Mouse (Mus musculus): ENCODE measurements around the gene Cebpa.

Cebpa gene

DNA sequence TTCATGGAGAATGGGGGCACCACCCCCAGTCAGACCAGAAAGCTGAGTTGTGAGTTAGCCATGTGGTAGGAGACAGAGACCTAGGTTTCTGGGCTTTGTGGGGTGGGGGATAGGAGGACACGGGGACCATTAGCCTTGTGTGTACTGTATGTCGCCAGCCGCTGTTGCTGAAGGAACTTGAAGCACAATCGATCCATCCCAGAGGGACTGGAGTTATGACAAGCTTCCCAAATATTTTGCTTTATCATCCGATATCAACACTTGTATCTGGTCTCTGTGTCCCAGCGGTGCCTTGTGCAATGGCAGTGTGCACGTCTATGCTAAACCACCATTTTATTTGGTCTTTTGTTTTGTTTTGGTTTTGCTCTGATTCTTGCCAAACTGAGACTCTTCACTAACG lies 2.1 kb downstream of the Cebpa start:
- no peak for DNase-seq

DNA sequence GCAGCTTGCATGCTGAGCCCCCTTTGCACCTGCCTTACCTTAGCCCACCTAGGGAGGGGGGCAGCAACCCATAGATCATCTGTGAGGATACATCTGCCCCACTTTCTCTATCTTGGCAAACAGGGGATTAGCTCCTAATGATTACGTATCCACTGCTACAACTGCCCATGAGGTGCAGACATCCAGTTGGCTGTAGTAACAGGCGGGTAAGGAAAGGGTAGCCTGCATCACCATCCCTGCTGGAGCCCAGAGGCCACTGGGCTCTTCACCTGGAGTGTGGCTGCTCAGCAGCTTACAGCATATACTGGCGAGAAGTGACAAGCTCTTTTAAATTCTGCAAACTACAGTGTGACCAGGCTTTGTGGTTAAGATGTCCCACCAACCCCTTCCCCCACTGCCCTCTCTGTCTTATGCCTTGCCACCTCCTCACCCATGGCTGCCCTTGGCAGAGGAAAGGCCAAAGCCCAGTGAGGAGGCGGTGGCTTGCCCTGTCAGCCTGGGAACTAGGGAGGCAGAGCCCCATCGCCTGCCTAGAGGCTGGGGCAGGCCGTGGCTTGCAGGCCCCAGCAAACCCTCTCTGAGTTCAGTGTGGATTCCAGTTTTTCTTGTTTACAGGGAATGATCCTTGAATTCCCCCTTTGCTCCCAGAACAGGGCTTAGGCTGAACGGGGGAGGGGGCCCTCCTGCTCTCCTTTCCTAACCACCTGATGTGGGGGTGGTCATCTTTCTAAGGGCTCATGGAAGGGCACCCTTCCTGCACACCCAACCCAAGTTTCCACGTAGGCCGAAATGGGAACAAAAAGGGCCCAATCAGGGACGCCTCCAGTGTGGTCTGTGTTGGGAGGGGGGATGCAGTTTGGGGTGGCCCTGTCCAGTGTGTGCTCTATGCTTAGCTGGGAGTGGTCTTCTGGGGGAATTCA lies 3.6 kb downstream of the Cebpa start:
- no peak for DNase-seq

DNA sequence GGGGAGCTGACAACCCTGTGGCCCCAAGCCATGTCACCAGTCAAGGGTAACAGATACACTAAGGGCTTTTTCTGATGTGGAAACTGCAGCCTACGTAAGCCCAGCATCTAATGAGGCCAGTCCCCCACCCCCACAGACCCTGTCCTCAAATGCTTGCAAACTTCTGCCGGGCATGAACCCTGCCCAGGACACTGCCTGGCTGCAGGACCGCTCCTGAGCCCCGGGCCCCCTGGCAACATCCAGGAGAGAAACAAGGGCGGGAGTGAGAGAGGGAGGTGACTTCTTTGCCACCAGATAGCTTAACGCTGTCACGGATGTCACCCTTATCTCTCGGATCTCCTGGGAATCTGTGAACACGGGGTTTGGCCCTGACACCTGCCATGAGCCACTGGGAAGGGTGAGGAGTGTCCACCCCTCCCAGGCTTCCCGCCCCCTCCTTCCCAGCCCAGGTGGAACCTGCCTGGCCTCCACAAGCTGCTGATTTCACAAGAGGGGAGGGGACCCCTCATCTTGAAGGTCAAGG lies 4.4 kb downstream of the Cebpa start:
- DNase-seq, result no peak

DNA sequence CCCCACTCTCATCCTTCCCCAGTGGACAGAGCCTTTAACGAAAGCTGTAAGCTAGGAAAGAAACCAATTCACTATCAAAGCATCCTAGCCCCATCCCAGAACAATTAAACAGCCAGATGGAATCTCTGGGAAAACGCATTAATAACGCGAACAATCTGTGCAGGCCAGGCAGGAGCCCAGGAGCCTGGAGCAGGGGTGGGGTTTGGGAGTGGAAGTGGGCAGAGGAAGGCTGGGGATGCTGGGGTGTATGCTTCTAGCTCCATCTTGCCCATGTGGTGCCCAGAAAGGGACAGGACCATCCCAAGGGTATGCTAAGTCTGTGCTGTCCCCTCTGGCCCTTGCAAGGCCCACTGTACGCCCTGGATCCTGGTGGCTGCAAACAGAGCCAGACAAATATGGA lies 5.1 kb downstream of the Cebpa start:
- DNase-seq, result no peak

DNA sequence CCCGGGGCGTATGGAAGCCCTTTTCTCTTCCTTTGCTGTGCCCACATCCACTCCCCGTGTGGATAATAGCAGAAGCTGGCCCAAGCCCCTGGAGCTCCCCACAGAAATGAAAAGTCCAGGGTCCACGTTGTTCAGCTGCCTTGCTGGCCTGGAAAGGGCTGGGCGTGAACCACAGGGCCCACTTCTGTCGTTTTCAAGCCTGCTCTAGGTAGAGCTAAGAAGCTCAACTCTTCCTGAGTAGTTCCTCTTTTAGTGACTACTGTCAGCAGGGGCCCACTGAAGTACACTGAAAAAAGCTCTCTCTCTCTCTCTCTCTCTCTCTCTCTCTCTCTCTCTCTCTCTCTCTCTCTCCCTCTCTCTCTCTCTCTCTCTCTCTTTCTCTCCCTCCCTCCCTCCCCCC lies 5.7 kb downstream of the Cebpa start:
- no peak for DNase-seq

DNA sequence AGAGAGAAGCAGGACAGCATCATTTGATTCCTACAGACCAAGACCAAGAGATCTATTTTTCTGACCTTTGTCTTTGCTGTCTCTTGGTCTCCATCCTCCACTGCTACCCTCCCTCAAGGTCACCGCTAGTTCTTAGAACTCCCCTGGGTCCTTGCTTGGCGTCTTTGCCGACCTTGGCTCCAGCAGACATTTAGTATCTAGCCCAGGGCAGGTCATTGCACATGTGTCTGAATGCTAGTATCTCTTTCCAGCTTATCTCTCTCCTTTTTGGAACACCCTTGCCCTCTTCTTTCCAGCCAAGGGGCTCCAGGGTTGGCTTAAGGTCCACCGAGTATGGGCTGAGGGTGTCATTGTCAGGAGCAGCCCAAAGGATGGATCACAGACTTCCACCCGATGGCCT lies 6.9 kb downstream of the Cebpa start:
- DNase-seq, result no peak

DNA sequence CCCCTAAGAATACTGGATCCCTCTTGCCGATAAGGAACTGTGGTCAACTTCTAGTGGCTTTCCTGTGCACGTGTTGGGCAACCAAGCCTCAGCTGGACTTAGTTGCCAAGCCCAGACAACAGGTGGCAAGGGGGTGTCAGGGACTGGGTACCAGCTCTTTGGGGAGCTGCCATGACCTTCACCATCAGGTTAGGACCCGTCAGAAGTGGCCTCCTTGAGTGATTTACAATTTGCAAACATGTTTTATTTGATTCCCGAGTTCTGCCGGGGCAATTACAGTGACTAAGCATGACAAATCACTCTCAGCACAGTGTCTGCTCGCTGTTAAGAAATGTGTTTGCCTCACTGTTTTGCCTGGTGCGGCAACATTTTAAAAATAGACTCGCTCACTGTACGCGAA lies 7.9 kb downstream of the Cebpa start:
- no peak for DNase-seq

DNA sequence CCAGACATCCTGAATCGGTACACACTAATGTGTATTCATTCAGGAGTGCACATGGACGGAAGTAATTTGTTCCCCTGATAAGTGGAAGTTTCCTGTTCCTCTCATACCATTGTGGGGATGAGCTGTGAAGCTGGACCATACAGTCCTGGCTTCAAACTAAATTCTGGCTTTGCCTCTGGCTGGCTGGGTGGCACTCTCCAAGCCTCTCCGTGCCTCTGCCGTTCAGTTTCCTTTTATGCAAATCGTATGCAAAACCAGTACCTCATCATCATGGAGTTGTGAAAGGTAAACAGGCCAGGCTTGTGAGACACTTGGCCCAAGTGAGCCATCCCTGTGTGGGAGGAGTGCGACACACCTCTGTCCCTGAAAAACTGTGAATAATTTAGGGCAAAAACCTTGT lies 8.6 kb downstream of the Cebpa start:
- no peak for DNase-seq

DNA sequence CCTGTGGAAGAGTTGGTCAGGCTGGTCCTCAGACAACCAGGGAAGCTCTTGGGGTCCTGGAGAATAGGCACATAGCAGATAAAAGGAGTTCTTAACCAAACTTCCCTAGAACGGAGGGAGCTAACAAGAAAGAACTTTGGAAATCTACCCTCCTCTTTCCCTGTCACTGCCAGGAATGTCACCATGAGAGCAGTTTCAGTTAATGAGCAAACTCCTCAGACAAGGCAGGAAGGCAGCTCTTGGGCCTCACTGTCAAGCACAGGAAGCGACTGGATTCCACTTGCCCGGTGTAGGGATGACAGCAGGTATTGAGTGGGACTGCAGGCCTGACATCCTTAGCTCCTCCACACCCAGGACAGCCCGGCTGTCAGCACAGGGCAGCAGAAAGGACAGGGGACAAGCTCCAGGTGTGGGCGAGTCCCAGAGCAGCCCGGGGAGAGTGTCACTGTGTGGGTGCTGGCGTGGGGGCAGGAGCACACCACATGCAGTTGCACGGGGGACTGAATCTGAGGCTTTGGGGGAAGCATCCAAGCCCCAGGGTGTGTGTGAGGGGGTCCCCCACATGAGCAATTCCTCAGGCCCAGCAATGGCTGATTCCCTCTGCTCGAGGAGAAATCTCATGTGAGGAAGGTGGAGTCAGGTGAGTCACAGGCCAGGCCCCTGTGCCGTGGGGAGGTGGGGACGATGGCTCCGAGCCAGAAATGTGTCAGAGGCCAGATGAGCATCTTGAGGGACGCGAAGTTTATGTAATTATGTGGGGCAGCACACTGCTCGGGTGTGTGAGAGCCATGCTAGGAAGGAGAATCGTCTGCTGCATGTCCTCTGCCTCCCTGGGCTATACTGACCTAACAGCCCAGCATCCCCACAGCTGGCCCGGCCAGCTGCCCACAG lies 9.8 kb downstream of the Cebpa start:
- no peak for DNase-seq

DNA sequence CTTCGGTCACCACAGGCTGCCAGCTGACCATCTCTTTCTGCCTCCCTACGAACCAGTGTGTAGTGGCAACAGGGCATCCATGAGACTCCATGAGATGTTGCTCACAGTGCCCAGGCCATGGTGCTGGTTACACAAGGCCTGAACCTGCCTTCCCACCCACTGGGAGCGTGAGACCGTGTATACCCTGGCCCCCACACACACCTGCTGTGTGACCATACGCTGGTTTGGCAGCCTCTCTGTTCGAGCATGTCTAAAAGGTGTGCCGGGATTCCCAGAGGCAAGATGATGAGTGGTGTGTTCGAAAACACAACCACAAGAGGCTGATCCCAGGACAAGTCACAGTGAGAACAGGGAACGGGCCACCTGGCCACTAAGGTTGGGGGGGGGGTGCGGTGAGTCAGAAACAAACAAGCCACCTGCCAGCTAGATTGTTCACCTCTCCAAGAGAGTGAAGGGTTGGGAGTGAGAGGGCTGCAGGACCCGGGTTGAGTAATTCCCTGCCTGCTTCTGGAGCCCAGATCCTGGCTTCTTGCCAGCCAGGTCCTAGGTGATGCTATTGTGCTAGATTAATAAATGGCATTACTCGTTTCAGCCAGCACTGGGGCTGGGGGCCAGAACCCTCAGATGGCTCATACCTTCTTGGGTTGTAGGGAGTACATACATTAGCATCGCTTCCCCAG lies 11.1 kb downstream of the Cebpa start:
- no peak for DNase-seq

DNA sequence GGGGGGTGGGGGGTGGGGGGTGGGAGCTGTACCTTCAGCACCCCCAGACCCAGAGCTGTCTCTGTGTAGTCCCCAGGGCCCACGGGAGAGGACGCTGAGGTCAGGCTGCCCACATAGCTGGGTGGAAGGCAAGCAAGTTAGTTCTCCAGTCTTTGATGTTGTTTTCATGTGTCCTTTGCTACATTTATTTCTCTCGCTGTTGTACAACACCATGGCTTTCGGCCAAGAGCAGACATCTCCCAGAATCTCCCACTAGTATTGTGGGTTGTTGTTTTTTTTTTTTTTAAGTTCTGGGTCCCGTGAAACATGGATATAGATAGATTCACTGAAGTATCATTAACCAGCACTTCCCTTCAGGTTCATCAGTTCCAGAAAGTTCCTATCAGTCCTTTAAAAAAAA lies 11.8 kb downstream of the Cebpa start:
- DNase-seq, result no peak

DNA sequence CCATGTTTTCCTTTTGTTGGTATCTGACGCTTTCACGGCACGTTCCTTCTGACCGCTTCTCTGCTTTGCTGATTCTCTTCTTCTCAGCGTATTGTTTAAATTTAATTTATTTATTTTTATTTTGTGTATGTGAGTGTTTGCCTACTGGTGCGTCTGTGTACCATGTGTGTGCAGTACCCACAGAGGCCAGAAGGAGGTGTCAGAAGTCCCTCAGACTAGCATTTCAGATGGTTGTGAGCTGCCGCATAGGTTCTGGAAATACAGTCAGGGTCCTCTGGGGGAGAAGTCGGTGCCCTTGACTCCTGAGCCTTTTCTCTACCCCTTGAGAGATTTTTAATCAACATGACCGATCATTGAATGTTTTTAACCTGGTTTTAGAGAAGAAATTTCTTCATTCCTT lies 12.5 kb downstream of the Cebpa start:
- no peak for DNase-seq

DNA sequence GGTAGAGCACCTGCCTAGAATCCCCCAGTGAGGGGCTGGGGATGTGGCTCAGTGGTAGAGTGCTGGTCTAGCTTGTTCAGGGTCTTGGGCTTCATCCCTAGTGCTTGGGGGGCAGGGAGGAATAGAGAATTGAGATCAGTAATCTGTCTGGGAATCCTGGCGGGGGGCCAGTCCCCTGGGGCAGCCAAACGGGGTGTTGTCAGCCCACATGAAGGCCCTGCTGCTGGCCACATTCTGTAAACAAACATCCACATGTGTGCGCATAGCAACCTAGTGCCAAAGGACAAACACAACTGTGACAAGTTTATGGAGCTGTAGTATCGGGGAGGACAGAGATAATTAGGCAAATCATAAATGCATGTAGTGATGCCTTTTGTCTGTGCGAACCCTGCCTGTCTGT lies 15.5 kb downstream of the Cebpa start:
- DNase-seq, result no peak

DNA sequence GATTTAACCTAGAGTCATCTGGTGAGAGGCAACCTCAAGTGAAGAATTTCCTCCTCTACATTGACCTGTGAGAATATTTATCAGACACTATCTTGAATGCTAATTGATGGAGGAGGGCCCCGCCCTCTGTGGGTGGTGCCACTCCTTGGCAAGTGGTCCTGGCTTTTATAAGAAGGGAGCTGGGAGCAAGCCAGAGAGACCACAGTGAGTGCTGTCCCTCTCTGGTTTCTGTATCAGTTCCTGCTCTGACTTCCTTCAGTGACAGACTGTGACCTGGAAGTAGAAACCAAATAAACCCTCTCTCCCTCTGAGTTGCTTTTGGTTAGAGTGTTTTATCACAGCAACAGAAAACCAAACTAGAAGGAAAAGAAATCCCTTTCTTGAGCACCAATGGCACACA lies 18.4 kb downstream of the Cebpa start:
- DNase-seq, result no peak

DNA sequence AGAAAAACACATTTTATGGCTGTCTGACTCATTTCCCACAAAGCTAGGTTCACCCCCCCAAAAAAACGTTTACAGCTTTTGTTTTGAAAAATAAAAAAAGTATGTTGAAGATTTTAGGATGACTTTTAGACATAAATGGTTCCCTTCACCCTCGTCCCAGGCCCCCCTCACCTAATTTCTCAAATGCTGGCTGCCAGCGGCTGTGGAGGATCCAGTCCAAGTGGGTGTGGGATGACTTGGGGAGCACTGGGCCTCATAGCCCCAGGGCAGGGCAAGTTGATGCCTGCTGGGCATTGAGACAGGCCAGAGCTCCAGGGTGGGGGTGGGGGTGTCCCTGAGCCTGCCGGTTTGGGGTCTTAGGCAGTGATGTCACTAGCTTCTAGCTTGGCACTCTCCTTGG lies 19.4 kb downstream of the Cebpa start:
- DNase-seq, result no peak

DNA sequence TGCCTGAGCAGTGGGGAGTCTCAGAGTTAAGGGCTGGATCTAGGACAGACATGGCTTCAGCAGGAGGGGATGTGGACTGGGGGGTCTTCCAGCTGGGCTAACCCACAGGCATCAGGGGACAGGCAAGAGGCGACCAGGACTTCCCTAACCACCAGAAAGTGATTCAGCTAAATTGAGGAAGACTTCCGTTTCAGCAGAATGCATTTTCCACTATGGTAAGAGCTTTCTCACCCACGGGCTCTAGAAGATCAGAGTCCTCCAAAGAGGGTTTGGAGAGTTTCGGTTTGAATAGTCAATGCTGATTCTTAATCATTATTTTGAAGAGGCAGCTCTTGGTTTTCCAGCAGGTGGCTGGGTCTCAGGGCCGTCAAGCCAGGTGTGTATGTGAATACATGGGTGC lies 20.8 kb downstream of the Cebpa start:
- DNase-seq, result no peak

DNA sequence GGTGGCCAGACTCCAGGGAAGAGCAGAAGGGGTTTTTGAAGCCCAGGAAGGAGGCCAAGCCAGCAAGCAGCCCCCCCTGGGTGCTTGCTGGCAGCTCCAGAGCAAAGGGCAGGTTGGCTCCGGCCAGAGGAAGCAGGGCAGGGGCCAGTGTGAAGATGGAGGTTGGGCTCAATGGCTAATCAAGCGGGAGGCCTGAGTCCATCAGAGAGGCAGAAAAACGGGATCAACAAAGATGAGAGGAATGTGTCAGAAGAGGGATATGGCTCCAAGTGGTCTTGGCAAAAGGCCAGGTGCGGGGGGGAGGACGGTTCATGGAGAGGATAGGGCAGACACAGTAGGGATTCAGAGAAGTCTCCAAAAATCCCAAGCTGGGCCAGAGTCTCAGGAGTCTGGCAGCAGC lies 22.4 kb downstream of the Cebpa start:
- DNase-seq, result no peak

DNA sequence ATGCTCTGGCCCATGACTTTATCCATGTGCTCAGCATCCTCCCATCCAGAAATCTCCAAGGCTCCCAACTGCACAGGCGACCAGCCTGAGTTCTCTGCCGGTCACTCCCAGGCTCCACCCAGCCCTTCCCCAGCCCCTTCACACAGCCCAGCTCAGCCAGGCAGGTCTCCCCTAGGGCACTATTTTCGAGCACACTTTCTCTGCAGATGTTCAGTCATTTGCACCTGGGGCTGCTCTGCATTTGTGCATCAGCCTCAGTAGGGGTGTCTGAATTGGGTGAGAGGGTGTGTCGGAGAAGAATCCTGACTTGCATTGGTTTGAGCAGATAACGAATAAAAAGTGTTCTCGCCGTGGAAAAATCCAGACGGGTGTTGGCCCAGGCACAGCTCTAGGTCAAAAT lies 23.4 kb downstream of the Cebpa start:
- no peak for DNase-seq

DNA sequence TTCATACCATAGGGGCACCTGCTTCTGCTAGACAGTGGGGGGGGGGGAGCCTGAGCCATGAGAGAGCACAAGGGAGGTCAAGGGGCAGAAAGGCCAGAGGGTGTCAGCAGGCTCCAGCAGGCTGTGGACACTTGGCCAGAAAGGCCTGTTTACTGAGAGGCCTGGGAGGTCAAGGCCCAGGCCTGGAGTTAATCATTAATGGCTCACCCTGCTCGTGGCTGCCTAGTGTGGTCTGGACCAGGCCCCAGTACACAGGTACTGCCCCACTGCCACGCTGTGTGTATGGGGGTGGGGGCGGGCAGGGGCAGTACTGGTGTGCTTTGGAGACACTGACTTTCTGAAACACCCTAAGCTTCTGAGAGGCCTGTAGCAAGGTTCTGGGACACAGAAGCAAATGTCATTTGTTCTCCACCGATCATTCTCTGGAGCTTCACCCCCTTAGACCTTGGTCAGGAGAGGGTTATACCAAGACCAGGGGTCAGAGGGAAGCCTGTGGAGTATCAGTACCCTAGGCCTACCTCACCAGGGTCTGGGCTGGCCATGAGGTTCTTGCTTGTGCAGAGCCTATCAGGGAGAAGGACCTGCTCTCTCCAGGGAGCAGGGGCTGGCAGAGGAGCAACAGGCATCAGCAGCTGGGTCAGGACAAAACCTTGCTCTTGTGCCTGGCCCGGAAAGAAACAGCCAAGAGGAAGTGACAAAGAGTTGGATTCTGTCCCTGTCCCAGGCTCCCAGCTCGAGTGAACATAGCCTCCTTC lies 24.9 kb downstream of the Cebpa start:
- no peak for DNase-seq

DNA sequence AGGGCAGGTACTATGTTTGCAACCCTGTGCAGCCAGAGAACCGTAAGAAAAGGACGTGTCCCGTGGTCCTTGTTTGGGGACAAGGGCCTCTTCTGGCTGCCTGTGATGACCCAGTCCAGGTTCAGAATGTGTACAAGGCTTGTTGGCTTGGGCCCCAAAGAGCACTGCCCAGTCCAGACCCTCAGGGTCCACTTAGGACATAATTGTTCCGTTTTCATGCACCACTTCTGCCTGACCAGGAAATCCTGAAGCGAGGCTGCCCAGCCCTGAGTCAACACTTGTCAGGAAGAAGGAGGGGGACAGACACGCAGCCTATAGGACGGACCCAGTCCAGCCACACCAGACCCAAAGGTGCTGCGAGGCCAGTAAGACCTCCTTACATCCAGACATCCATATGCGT lies 26.0 kb downstream of the Cebpa start:
- no peak for DNase-seq

DNA sequence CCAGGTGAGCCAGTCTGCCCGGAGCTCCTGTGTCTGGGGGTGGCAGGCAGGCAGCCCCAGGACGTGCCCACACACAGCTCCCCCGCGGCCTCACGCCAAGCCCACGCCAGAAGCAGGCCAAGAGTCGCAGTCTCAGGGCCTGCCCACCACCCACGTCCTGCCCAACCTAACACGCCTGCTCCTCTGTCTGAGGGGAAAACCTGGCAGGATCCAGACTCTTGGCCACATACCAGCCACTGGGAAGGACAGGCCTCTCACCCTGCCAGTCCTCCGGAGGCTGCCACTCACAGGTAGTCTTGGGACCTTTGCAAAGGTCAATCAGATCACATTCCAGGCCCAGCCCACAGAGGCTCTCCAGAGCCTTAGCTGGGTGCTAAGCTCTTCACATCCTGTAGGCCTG lies 27.2 kb downstream of the Cebpa start:
- no peak for DNase-seq

DNA sequence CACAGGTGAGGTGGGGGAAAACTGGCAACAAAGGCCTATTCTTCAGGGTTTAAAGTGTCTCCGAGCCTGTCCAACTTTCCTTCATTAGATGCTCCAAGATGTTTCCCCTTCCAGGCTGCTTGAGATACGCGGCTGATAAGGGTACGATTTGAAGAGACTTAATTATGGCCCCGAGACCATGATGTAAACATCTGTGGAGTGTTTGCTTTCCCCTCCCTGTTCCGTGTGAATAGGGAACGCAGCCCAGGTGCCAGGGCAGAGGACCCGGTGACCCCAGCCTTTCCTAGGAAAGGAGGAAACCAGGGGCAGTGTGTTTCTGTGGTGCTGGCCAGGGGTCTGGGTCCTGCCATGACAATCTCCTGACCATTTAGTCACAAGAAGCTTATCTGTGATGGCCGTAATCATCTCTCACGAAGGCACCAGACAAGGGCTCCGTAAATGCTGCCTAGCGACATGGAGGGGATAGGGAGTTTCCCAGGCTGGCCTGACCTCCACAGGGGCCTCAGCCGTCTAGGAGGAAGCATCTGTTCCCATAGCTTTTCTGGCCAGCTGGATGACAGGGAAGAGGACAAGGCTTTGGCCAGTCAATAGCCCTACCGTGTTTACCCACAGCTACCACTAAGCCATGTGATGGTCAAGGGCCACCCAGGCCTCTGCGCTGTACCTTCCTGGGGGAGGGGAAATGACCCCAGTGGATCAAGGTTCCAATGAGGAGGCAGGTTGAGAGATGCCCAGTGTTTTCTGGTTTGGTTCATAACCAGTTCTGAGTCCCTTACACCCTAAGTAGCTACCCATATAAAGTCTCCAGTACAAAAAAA lies 30.7 kb downstream of the Cebpa start:
- DNase-seq, result no peak

Data from right cerebral cortex, postnatal 14 days (tissue).